Comparison of ENCODE assay signal across 24 mouse cellular contexts in genomic region chr19:38507966-38508625, GRCm38 (mm10). TPM values are rescaled to one million over a fixed set of nuclear protein-coding genes. Genes with fewer than 3 reads are reported as not detected.
A peak's percentile ranks its signal among the peaks of the same experiment; 100 is the strongest.
DNase-seq lines count a peak whose midpoint lies in the region; ATAC-seq and TF ChIP-seq lines count a peak whose summit lies in the region.
"Had no signal": no experiment of that assay in that cellular context is flagged by ENCODE, and none has a peak within 500 bp of the region (broad histone marks: within the 10 kb centered on the region; RNA-seq: fewer than 3 reads in every experiment).

No protein-coding gene starts in this region.

- H3K27ac ChIP-seq in forebrain, embryonic 15.5 days (replicated peaks): peak overlapping the region; percentile 49; the same call in 1 of the 2 replicates
- no peak overlapping the region for H3K27ac ChIP-seq in forebrain, embryonic 10.5 days
- peak overlapping the region; percentile 39; the same call in 1 of the 2 replicates for H3K27ac ChIP-seq in layer of hippocampus, adult 2 months
- H3K27ac ChIP-seq in limb, embryonic 13.5 days: peak overlapping the region; percentile 74; the same call in 1 of the 2 replicates
- H3K27ac ChIP-seq: kidney, embryonic 15.5 days; limb, embryonic 15.5 days; liver, embryonic 15.5 days; macrophage had no signal

- no peak for TF ChIP-seq CTCF in layer of hippocampus, adult 2 months (conservative IDR thresholded peaks at IDR 0.05)

- WGBS in forebrain, embryonic 15.5 days: 68% methylated on average over 9 of the region's 9 CpGs
- 69% methylated on average over 9 of the region's 9 CpGs for WGBS in forebrain, embryonic 10.5 days
- WGBS in limb, embryonic 13.5 days: 79% methylated on average over 9 of the region's 9 CpGs

- no peaks in the 10 kb centered on the region for H3K36me3 ChIP-seq in forebrain, embryonic 15.5 days
- H3K36me3 ChIP-seq in forebrain, embryonic 10.5 days (replicated peaks): no peaks in the 10 kb centered on the region
- no peaks in the 10 kb centered on the region for H3K36me3 ChIP-seq in limb, embryonic 13.5 days
- H3K36me3 ChIP-seq: heart, embryonic 12.5 days; kidney, embryonic 15.5 days; liver, embryonic 15.5 days; midbrain, embryonic 10.5 days had no signal

- no peak for ATAC-seq in forebrain, embryonic 15.5 days (replicated peaks)
- no peak for ATAC-seq in limb, embryonic 13.5 days (ENCODE audit: low FRiP score, low read depth)

- no peak overlapping the region for H3K9ac ChIP-seq in forebrain, embryonic 15.5 days (replicated peaks)
- no peak overlapping the region for H3K9ac ChIP-seq in limb, embryonic 13.5 days
- H3K9ac ChIP-seq: heart, embryonic 12.5 days; kidney, embryonic 15.5 days; limb, embryonic 15.5 days; liver, embryonic 15.5 days had no signal

- no peak overlapping the region for H3K4me3 ChIP-seq in forebrain, embryonic 15.5 days
- H3K4me3 ChIP-seq in forebrain, embryonic 10.5 days: no peak overlapping the region
- no peak overlapping the region for H3K4me3 ChIP-seq in layer of hippocampus, adult 2 months
- no peak overlapping the region for H3K4me3 ChIP-seq in limb, embryonic 13.5 days
- H3K4me3 ChIP-seq: heart, embryonic 12.5 days; kidney, embryonic 15.5 days; limb, embryonic 15.5 days; liver, embryonic 15.5 days; midbrain, embryonic 10.5 days; myocyte had no signal

- H3K9me3 ChIP-seq in forebrain, embryonic 15.5 days: no peaks in the 10 kb centered on the region
- H3K9me3 ChIP-seq in forebrain, embryonic 10.5 days: no peaks in the 10 kb centered on the region
- H3K9me3 ChIP-seq in limb, embryonic 13.5 days: no peaks in the 10 kb centered on the region
- H3K9me3 ChIP-seq: heart, embryonic 12.5 days; kidney, embryonic 15.5 days; limb, embryonic 15.5 days; liver, embryonic 15.5 days; midbrain, embryonic 10.5 days had no signal

- no peak overlapping the region for H3K4me2 ChIP-seq in forebrain, embryonic 15.5 days (replicated peaks)
- no peak overlapping the region for H3K4me2 ChIP-seq in limb, embryonic 13.5 days (replicated peaks)
- H3K4me2 ChIP-seq: heart, embryonic 12.5 days; kidney, embryonic 15.5 days; limb, embryonic 15.5 days; liver, embryonic 15.5 days had no signal

- DNase-seq in forebrain, embryonic 10.5 days (ENCODE audit: extremely low spot score, low spot score): no peak
- DNase-seq in layer of hippocampus, adult 2 months (ENCODE audit: low spot score in 2 of 2): no peak
- DNase-seq in layer of hippocampus, adult 9-10 months (ENCODE audit: low spot score): no peak
- DNase-seq in R1 (ENCODE audit: low read depth, low spot score): peak; percentile 93
- no peak for DNase-seq in testis, postnatal 14 days (ENCODE audit: low spot score)
- DNase-seq in layer of hippocampus, adult 9-11 months: no peak
- DNase-seq: adrenal gland, postnatal 25 days; cerebellum, adult 8-10 months; cerebellum, postnatal 36 days; gastrocnemius, postnatal 14 days; heart, adult 18-20 months; kidney, adult 11 months; spleen, adult 18-20 months had no signal

- peaks cover 6% of the 10 kb centered on the region; the same call in 1 of the 2 replicates for H3K4me1 ChIP-seq in forebrain, embryonic 15.5 days
- peaks cover 18% of the 10 kb centered on the region for H3K4me1 ChIP-seq in forebrain, embryonic 10.5 days
- H3K4me1 ChIP-seq in limb, embryonic 13.5 days: peaks cover 25% of the 10 kb centered on the region
- H3K4me1 ChIP-seq: liver, embryonic 15.5 days had no signal

- no peaks in the 10 kb centered on the region for H3K27me3 ChIP-seq in forebrain, embryonic 15.5 days
- H3K27me3 ChIP-seq in forebrain, embryonic 10.5 days (ENCODE audit: poor library complexity, severe bottlenecking): no peaks in the 10 kb centered on the region
- H3K27me3 ChIP-seq in limb, embryonic 13.5 days: no peaks in the 10 kb centered on the region
- H3K27me3 ChIP-seq: CH12.LX; heart, embryonic 12.5 days; kidney, embryonic 15.5 days; limb, embryonic 15.5 days; liver, embryonic 15.5 days had no signal

RNA-seq across cellular contexts. Expression of gene Plce1, which starts 27.2 kb away (rescaled TPM):
- polyA plus RNA-seq in forebrain, embryonic 15.5 days (2015; fragmentation: Nextera tagmentation; extraction: Ambion mirVana): 4.4 and 5.4 TPM in 2 replicates
- polyA plus RNA-seq in forebrain, embryonic 10.5 days (2016; fragmentation: Nextera tagmentation; extraction: Ambion mirVana): 2.8 and 2.9 TPM in 2 replicates
- 10 to 100 TPM in 1 of 2 experiments, 1 to 10 TPM in 1; 9.8 to 11.0 TPM for total RNA-seq in layer of hippocampus, adult 2 months (2021)
- 9.4 and 10.1 TPM in 2 replicates for polyA plus RNA-seq in limb, embryonic 13.5 days (2015; fragmentation: Nextera tagmentation; extraction: Ambion mirVana)
- total RNA-seq: neutrophil, adult 5-6 weeks had no signal
- polyA plus RNA-seq: macrophage had no signal
